Mouse (Mus musculus) myocyte (in vitro differentiated cells): ENCODE measurements at regions not wholly inside any gene's neighbourhood (a gene's known extent, or its start where the extent isn't known, plus 50 kb on each side); places are given as distances from the start of the nearest gene placed in this dataset.

Source experiments
- H3K27me3 ChIP-seq: one replicate; pipeline ENCODE4 v1.6.1; 2011; ENCODE audit not compliant: control insufficient read depth, insufficient read depth, insufficient read length
- H3K36me3 ChIP-seq: one replicate; pipeline ENCODE4 v1.6.1; 2011; ENCODE audit not compliant: control insufficient read depth, insufficient read depth
- H3K4me2 ChIP-seq: one replicate; pipeline ENCODE4 v1.6.1; 2011; ENCODE audit warnings: low read depth, control low read depth
- H3K4me3 ChIP-seq: one replicate; pipeline ENCODE4 v1.5.1; 2011; ENCODE audit warnings: mild to moderate bottlenecking, control low read depth, moderate library complexity
- H3K79me2 ChIP-seq: one replicate; pipeline ENCODE4 v1.6.1; 2011; ENCODE audit not compliant: control insufficient read depth, insufficient read depth
- H3ac ChIP-seq: one replicate; pipeline ENCODE4 v1.6.1; 2011; ENCODE audit not compliant: control insufficient read depth, insufficient read length
- CEBPB ChIP-seq: IDR thresholded peaks from 2 replicates; pipeline ENCODE4 v1.6.1; 2011; ENCODE audit warnings: mild to moderate bottlenecking, moderate library complexity; ENCODE audit not compliant: poor library complexity, insufficient read depth, severe bottlenecking
- E2F4 ChIP-seq: IDR thresholded peaks from one replicate; pipeline ENCODE4 v1.6.1; 2011; ENCODE audit warnings: mild to moderate bottlenecking, control low read depth, moderate library complexity; ENCODE audit not compliant: insufficient read depth
- MAX ChIP-seq: IDR thresholded peaks from one replicate; pipeline ENCODE4 v1.6.1; 2011; ENCODE audit warnings: low read depth, mild to moderate bottlenecking, control low read depth
- MYOD1 ChIP-seq, 3 experiments: IDR thresholded peaks; one replicate each; pipeline ENCODE4 v1.6.1; 2011; ENCODE audit warnings: control low read depth in 2 of 3, low read depth in 2 of 3, mild to moderate bottlenecking in 2 of 3, moderate library complexity in 1 of 3; ENCODE audit not compliant: insufficient read length in 2 of 3, control insufficient read depth in 1 of 3
- MYOG ChIP-seq, 3 experiments: IDR thresholded peaks; one replicate each; pipeline ENCODE4 v1.6.1; 2011; ENCODE audit warnings: control low read depth in 2 of 3, low read depth in 2 of 3, mild to moderate bottlenecking in 2 of 3; ENCODE audit not compliant: insufficient read length in 2 of 3, control insufficient read depth in 1 of 3, insufficient read depth in 1 of 3
- POLR2A ChIP-seq: IDR thresholded peaks from one replicate; pipeline ENCODE4 v1.6.1; 2011; ENCODE audit warnings: low read depth, mild to moderate bottlenecking, control low read depth, moderate library complexity; ENCODE audit not compliant: insufficient read length
- POLR2AphosphoS2 ChIP-seq: IDR thresholded peaks from one replicate; pipeline ENCODE4 v1.6.1; 2011; ENCODE audit warnings: low read depth, control low read depth; ENCODE audit not compliant: insufficient read length
- REST ChIP-seq: IDR thresholded peaks from one replicate; pipeline ENCODE4 v1.6.1; 2011; ENCODE audit warnings: mild to moderate bottlenecking, control low read depth, moderate library complexity; ENCODE audit not compliant: insufficient read depth, insufficient read length
- SRF ChIP-seq: IDR thresholded peaks from one replicate; pipeline ENCODE4 v1.6.1; 2011; ENCODE audit warnings: low read depth; ENCODE audit not compliant: control insufficient read depth, insufficient read length
- TCF12 ChIP-seq: IDR thresholded peaks from one replicate; pipeline ENCODE4 v1.6.1; 2011; ENCODE audit warnings: mild to moderate bottlenecking, control low read depth; ENCODE audit not compliant: poor library complexity, insufficient read depth, severe bottlenecking
- TCF3 ChIP-seq: IDR thresholded peaks from one replicate; pipeline ENCODE4 v1.6.1; 2011; ENCODE audit warnings: low read depth, control low read depth; ENCODE audit not compliant: insufficient read length
- USF1 ChIP-seq: IDR thresholded peaks from one replicate; pipeline ENCODE4 v1.6.1; 2011; ENCODE audit warnings: low read depth, mild to moderate bottlenecking, control low read depth, moderate library complexity

GRCm38 (mm10) chrX:161556896-161557295 is 160.0 kb upstream of the Rai2 start:
- H3K79me2 ChIP-seq, result no peaks in the 10 kb centered on the region
- TF ChIP-seq E2F4 (no peak), POLR2A (no peak), MAX (no peak), USF1 (no peak), POLR2AphosphoS2 (no peak), REST (no peak), SRF (no peak), TCF3 (no peak), MYOG (IDR thresholded peaks at IDR 0.05; ENCODE audit: control insufficient read depth in 1 of 3, insufficient read depth in 1 of 3, insufficient read length in 2 of 3, low read depth in 2 of 3) (no peak), TCF12 (no peak), CEBPB (no peak), MYOD1 (IDR thresholded peaks at IDR 0.05; ENCODE audit: control insufficient read depth in 1 of 3, insufficient read length in 2 of 3, low read depth in 2 of 3) (no peak)
- H3K4me3 ChIP-seq, result no peak overlapping the region
- no peak overlapping the region for H3ac ChIP-seq
- no peaks in the 10 kb centered on the region for H3K27me3 ChIP-seq
- no peak overlapping the region for H3K4me2 ChIP-seq
- H3K36me3 ChIP-seq, result no peaks in the 10 kb centered on the region

DNA sequence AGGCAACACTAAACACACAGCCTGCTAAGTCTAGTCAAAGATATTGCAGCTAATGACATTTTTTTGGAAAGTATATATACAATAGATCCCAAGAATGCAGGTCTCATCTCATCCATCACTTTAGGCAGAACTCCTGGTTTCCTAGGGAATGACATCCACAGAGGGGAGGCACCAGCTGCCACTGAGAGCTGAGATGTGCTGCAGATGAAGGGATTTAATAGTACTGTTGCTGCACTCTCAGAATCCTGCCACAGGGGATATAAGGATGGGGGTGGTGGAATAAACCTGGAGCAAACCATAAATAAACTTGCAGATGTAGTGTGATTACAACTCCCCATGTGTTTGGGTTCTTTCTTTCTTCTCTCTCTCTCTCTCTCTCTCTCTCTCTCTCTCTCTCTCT is 158.4 kb upstream of the Rai2 start:
- Histone ChIP-seq H3K79me2 (no peaks in the 10 kb centered on the region), H3K4me3 (no peak overlapping the region), H3ac (no peak overlapping the region), H3K4me2 (no peak overlapping the region), H3K36me3 (no peaks in the 10 kb centered on the region), H3K27me3 (no peaks in the 10 kb centered on the region)
- TF ChIP-seq E2F4 (no peak), CEBPB (no peak), SRF (no peak), REST (no peak), MYOG (IDR thresholded peaks at IDR 0.05; ENCODE audit: control insufficient read depth in 1 of 3, insufficient read depth in 1 of 3, insufficient read length in 2 of 3, low read depth in 2 of 3) (no peak), POLR2A (no peak)

DNA sequence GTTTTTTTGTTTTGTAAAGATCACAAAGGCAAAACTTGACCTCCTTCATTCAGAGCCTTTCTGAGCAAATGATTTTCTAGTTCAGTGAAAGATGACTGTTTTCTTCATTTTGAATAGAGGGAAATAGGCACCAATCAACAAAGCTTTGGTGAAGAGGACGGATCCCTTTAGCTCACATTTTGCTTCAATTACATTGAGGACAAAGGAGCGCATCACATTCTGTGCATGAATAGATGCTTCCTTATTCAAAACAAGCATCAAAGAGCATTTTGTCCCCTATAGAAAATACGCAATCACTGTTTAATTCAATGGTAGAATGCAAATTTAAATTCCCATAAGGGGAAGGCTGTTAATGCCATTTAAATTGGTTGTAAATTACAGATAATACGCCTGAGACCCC is 150.4 kb upstream of the Rai2 start:
- no peaks in the 10 kb centered on the region for H3K79me2 ChIP-seq
- no peaks in the 10 kb centered on the region for H3K36me3 ChIP-seq
- no peak for TF ChIP-seq USF1
- TF ChIP-seq SRF, result no peak
- no peak for TF ChIP-seq MYOD1 (IDR thresholded peaks at IDR 0.05; ENCODE audit: control insufficient read depth in 1 of 3, insufficient read length in 2 of 3, low read depth in 2 of 3)
- TF ChIP-seq TCF12, result no peak
- TF ChIP-seq POLR2AphosphoS2, result no peak
- TF ChIP-seq CEBPB, result no peak
- TF ChIP-seq MYOG (IDR thresholded peaks at IDR 0.05; ENCODE audit: control insufficient read depth in 1 of 3, insufficient read depth in 1 of 3, insufficient read length in 2 of 3, low read depth in 2 of 3), result no peak
- TF ChIP-seq E2F4, result no peak
- no peak for TF ChIP-seq MAX
- no peak overlapping the region for H3K4me3 ChIP-seq
- no peaks in the 10 kb centered on the region for H3K27me3 ChIP-seq
- no peak overlapping the region for H3ac ChIP-seq
- H3K4me2 ChIP-seq, result no peak overlapping the region

DNA sequence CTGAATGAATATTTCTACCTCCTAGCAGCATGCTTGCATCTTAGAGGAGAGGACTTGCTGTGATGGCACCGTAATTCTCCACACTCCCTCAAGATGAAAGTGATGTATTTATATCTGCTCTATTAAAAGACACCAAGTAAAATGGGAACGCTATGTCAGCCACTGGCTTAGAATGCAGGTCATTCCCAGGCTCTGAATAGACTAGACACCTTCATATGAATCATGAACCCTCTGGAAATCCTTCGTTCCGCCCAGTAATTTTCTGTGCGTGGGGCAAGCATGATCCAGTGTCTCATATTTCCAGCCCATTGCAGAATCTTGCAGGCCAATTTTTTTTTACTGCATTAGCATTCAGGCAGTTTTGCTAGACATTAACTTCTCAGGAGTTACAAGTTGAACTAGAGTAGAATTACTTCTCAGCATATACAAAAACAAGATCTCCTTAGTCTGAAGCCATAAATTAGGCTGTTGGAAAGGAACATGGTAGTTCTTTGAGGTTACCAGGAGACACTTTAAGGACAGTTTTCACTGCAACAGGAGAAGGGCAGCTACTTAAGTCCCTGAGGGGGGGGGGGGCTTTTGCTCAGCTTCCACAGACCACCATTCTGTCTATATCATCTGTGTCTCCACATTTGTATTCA is 134.7 kb upstream of the Rai2 start:
- no peak overlapping the region for H3ac ChIP-seq
- no peaks in the 10 kb centered on the region for H3K36me3 ChIP-seq
- no peaks in the 10 kb centered on the region for H3K27me3 ChIP-seq
- no peaks in the 10 kb centered on the region for H3K79me2 ChIP-seq
- H3K4me2 ChIP-seq, result peak overlapping the region; percentile 13
- TF ChIP-seq MAX, result no peak
- TF ChIP-seq USF1, result no peak
- no peak for TF ChIP-seq CEBPB
- TF ChIP-seq POLR2A, result no peak
- no peak for TF ChIP-seq TCF3
- no peak for TF ChIP-seq POLR2AphosphoS2
- no peak for TF ChIP-seq REST
- no peak for TF ChIP-seq SRF
- no peak for TF ChIP-seq MYOD1 (IDR thresholded peaks at IDR 0.05; ENCODE audit: control insufficient read depth in 1 of 3, insufficient read length in 2 of 3, low read depth in 2 of 3)
- TF ChIP-seq MYOG (IDR thresholded peaks at IDR 0.05; ENCODE audit: control insufficient read depth in 1 of 3, insufficient read depth in 1 of 3, insufficient read length in 2 of 3, low read depth in 2 of 3), result no peak
- no peak for TF ChIP-seq TCF12
- no peak for TF ChIP-seq E2F4
- H3K4me3 ChIP-seq, result no peak overlapping the region

DNA sequence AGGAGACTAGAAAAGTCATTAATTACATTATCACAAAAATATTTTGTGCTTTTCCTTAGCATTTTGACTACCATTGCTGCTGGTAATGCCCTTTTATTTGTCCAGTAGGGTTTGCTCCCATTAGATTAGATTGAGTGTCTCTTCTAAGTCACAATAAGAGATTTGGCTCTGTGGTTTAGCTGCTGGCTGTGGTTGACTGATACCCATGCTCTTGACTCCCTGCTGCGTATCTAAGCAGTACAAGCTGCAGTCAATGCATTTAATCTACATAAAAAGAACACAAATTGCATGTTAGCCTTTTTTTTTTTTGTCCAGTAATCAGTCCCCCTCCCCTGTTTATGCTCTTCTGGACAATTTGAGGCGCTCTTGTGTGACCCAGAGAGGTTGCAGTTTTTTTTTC is 133.0 kb upstream of the Rai2 start:
- Histone ChIP-seq H3K4me3 (no peak overlapping the region), H3ac (no peak overlapping the region), H3K4me2 (no peak overlapping the region), H3K27me3 (no peaks in the 10 kb centered on the region), H3K79me2 (no peaks in the 10 kb centered on the region), H3K36me3 (no peaks in the 10 kb centered on the region)
- TF ChIP-seq CEBPB (no peak), MAX (no peak), MYOG (IDR thresholded peaks at IDR 0.05; ENCODE audit: control insufficient read depth in 1 of 3, insufficient read depth in 1 of 3, insufficient read length in 2 of 3, low read depth in 2 of 3) (no peak), USF1 (no peak), TCF3 (no peak), E2F4 (no peak), MYOD1 (IDR thresholded peaks at IDR 0.05; ENCODE audit: control insufficient read depth in 1 of 3, insufficient read length in 2 of 3, low read depth in 2 of 3) (no peak), POLR2A (no peak), POLR2AphosphoS2 (no peak), SRF (no peak), TCF12 (no peak), REST (no peak)
